Mouse (Mus musculus): ENCODE results near the gene Gatb. TPM values are rescaled to one million over a fixed set of nuclear protein-coding genes. Genes with fewer than 3 reads are reported as not detected.

Gatb gene
- total RNA-seq, 2 experiments from 2014 or later = 28.1 to 30.8 TPM

DNA sequence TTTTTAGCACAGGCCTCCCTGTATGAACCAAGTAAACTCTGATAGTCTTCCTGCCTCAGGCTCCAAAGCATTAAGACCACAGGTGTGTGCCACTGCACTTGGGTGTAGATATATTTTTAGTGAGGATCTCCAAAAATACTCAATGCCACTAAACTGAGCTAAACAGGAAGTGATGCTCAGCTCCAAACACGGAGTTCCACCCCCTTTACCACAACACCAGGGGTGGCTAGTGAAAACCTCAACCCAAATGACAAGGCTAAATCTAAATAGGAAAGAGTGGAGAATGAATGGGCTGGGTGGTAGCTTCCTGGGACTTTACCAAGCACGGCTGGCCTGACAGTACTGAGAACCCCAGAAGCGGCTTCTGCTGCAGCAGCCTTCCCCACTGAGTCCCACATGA is 119.1 kb downstream of the Gatb start:
- DNase-seq = no peak
- intact Hi-C loops (cut with DNase I) = no loop called here

DNA sequence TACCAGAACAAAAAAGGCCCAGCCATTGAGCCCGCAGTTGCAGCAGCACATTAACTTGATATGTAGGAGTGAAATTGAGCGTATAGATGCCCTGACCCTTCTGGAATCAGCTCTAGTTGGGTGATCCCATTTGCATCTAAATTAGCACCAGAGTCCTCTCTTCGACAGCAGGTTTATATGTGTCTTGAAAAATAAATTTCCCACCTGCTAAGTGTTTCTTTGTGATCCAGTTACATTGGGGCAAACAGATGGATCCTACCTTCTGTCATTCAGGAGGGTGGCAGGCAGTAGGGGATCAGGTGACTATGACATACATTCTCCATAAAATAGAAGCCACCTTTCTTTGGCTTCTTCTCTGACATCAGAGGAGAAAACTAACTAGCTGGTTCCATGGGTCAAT is 121.1 kb downstream of the Gatb start:
- intact Hi-C loops (cut with DNase I) = no loop called here
- no peak for DNase-seq

DNA sequence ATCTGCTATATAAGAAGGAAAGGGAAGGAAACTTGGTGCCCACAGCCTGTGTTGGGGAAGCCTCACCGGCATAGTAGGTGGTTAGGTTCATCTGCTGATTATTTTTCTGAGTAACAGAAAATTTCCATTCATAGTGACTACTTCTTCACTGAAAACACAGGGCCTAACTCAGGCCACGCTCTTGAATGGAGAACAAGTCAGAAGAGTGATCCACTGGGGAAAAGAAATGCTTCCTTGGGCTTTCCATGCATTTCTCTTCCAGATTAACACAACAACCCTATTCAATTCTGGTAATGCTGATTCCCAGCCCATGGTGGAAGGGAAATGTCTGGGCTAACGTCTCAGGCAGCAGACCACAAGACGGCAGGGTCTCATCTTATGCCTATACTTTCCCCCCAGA is 124.6 kb downstream of the Gatb start:
- DNase-seq = no peak
- intact Hi-C loops (cut with DNase I) = no loop called here

DNA sequence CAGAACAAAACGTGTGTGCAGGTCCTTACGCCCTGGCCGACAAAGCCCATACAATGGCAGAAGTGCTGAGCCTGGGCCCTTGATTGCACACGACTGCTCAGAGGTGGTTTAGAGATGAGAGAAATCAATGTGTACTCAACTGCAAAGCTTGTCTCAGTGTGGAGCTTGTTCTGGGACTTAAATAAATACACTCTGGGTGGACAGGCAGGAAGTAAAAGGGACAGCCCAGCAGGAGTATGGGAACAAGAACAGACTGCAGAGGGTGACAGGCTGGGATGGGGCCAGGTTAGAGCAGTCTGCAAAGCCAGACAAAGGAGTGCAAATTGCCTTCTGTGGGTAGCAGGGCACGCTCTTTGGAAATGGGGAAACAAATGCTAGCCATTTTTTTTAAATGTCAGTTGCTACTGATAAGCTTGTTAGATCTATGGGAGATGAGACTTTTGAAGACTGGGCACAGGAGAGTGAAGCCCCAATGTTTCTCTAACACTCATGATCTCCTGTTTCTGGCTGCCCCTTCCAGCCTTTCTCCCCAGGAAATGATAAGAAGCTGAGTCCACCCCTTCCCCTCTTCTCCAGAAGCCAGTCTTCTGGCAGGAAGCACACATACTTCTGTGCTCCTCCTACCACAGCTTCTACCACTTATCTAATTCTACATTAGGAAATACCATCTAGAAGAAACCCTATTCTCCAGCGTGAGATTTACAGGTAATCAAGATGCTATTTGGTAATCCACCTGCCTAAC is 129.4 kb downstream of the Gatb start:
- DNase-seq = no peak
- intact Hi-C loops (cut with DNase I) = loop anchor here (10.0 kb wide), 1 partner anchor 789 kb away; no protein-coding TSS in a partner anchor

Other genes with a start within 250 kb of the Gatb start
- 10 to 100 TPM; 47.7 to 50.4 TPM for gene Fam160a1, start 243.2 kb downstream of the Gatb start, total RNA-seq (2021)